Mouse (Mus musculus) stomach, adult 2 months (tissue): ENCODE data around the gene Nop16. TPM values are rescaled to one million over a fixed set of nuclear protein-coding genes. Genes with fewer than 3 reads are reported as not detected.

ENCODE experiments used
- polyA plus RNA-seq: library from polyadenylated mRNA; depleted of rRNA; stranded (reverse); fragments of >200 nt; gene quantifications from 2 replicates; pipeline ENCODE4 v1.2.3, GENCODE M21; 2012; rRNA removed

Gene Nop16
- 1.2 and 1.5 TPM in 2 replicates for polyA plus RNA-seq

DNA sequence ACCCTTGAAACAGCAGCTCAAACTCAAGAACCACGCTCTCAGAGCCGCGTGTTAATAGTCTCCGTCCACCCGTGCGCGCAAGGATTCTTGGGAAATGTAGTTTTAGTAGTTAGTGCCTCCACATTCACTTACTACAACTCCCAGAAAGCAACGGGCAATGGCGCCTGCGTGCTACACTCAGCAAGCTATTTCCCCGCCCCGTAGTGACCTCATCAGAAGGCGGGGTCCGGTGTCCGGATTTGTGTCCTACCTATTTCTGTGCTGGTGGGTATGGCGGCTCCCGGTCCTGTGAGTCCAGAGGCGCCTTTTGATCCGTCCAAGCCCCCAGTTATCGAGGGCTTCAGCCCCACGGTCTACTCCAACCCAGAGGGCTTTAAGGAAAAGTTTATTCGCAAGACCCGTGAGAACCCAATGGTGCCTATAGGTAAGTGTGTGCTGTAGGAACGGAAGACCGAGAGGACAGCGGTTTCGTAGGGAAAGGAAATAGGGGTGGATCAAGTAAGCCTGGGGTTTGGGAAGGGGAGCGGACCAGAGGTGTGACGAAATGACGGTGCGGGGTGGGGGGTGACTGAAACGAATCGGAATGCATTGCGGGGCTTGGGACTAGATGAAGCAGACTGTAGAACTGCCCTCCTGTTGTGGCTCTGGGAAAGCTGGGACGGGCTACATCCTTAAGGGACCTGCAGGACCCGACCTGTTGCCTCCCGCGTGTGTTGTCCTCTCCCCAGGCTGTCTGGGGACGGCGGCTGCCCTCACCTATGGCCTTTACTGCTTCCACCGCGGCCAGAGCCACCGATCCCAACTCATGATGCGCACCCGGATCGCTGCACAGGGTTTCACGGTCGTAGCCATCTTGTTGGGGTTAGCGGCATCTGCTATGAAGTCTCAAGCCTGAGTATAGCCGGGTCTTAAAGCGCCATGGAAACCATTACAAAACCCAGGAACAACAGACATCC is at the start of gene Nop16, which contains the start of gene Higd2a:
Nop16 (minus strand) TSS at position 95 of the 956 bp plus-strand sequence.
Higd2a (plus strand) TSS at position 212 of the 956 bp plus-strand sequence.

DNA sequence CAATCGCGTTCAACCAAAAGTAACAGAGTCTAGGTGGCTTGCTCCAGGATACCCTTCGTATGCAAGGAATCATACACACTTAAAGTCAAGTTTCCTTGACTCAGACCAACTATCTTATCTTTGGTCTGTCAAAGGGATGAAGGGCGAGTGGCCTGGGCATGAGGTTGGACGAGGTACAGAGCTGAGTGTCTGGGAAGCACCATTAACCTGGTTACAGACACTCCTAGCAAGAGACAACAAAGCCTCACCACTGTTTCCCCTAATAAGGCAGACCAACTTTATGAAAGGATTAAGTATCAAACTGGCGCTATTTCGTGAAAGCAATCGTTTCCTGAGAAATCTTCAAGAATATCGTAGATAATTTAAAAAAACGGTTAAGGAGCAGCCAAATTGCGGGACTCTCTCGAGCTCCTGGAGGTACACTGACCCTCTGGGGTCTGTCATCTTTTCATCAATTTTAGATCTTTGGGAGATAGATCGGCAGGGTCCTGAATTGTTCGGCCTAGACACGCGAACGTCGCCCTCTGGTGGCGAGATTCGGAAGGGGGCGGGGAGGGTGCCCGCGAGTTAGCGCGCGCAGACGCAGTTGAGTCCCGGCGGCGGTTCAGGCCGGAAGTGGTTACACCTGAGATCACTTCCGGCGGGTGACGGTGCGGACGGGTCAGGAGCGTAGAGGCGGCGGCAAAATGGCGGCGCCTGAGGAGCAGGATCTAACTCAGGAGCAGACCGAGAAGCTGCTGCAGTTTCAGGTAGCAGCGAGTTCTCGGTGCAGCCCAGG is 31.5 kb upstream of the Nop16 start, which contains the start of gene Faf2:
Faf2 (plus strand) TSS at position 630 of the 778 bp plus-strand sequence.

DNA sequence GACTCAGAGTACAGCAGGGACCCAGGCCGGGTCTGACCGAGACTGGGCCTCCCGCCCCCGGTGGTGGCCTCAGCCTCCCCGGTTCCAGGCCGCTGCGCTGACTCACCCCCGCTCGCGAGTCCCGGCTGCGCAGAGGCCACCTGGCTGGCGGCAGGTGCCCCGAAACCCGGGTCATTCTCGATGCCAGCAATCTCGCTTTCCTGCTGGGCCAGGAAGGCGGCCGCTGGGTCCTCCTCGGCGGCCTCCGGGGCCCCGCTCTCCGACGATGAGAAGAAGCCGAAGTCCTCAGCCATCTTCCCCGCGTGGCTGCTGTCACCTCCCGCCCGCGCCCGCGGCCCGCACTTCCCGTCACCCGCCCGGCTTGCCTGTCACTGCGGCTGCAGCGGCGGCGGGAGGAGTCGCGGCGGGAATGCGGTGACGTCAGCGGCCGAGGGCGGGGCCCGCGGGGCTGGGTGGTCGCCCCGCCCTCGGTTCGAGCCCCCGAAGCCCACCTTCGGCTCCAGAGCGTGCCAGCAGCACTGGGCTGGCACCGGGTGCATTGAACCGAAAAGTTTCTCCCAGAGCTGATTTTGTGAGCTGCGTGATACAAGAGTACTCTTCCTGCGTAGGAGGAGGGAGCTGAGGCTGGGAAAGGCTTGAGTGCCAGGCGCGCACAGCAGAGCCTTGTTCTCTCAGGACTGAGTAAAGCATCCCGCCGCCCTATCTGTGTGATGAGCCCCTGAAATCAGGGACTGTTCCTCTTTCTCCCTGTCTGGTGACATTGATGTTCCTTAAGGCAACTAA is 21.3 kb upstream of the Nop16 start, which contains the start of gene Cltb:
Cltb (minus strand) TSS at position 373 of the 783 bp plus-strand sequence.

DNA sequence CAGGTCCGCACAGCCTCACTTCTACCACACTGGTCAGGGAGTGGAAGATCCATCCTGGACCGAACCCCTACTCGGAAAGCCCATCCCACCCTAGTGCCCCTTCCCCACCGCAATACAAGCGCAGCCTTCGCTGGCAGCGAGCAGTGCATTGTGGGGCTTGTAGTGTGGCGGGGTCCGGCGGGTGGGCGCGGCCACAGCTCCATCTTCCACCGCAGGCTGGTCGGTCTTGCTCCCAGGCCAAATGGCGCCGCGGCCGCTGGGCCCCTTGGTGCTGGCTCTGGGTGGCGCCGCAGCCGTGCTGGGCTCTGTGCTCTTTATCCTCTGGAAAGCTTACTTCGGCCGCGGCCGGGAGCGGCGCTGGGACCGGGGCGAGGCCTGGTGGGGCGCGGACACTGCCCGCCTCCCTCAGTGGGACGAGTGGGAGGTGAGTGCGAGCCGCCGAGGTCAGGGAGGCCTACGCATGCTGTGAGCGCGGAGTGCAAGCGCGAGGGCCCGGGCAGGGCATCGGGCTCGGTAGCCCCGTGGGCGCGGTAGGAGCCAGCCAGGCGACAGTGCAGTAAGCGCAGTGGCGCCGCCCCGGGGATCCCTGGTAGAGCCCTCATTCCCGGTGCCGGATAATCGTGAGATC is 14.9 kb downstream of the Nop16 start, which contains the start of gene Arl10:
Arl10 (plus strand) TSS at position 162 of the 628 bp plus-strand sequence.

DNA sequence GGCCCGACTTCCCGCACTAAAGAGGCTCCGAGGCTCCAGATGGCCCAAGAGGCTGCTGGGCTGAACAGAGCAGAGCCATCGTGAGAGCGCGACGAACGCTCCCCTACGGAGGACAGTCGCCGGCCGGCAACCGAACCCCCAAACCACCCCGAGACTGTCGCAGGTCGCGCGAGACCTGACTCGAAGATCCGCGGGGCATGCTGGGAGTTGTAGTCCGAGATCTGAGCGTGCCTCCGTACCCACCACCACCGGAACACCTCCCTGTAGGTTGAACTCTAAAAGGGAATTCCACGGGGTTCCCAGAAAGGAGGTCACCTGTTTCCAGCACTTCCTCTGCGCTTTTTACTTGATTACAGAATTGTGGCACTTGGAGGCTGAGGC is 24.7 kb downstream of the Nop16 start, which contains the start of gene 4833439L19Rik:
4833439L19Rik (minus strand) TSS at position 235 of the 381 bp plus-strand sequence.

Other genes with a start within 250 kb of the Nop16 start
- gene Cplx2, start 218.7 kb downstream of the Nop16 start, polyA plus RNA-seq = 2.7 and 4.0 TPM in 2 replicates
- 8.9 and 16.7 TPM in 2 replicates for gene Thoc3, start 121.2 kb downstream of the Nop16 start, polyA plus RNA-seq
- 3.4 and 5.5 TPM in 2 replicates for gene Simc1, start 86.3 kb downstream of the Nop16 start, polyA plus RNA-seq
- gene 4833439L19Rik, start 24.7 kb downstream of the Nop16 start, polyA plus RNA-seq = 45.2 and 45.4 TPM in 2 replicates
- gene Arl10, start 15.1 kb downstream of the Nop16 start, polyA plus RNA-seq = 6.0 and 9.4 TPM in 2 replicates
- 103 and 105 TPM in 2 replicates for gene Higd2a, start 117 bp upstream of the Nop16 start, polyA plus RNA-seq
- 76.8 and 94.8 TPM in 2 replicates for gene Cltb, start 21.3 kb upstream of the Nop16 start, polyA plus RNA-seq
- 6.0 and 8.2 TPM in 2 replicates for gene Faf2, start 31.7 kb upstream of the Nop16 start, polyA plus RNA-seq
- gene Rnf44, start 103.8 kb upstream of the Nop16 start, polyA plus RNA-seq = 121 and 131 TPM in 2 replicates
- 1.3 TPM in 2 replicates for gene Cdhr2, start 111.4 kb upstream of the Nop16 start, polyA plus RNA-seq
- gene Gprin1, start 159.8 kb upstream of the Nop16 start, polyA plus RNA-seq = 0.17 and 0.40 TPM in 2 replicates
- 1.0 and 1.6 TPM in 2 replicates for gene Sncb, start 176.5 kb upstream of the Nop16 start, polyA plus RNA-seq
- not detected in 2 replicates for gene Eif4e1b, start 193.9 kb upstream of the Nop16 start, polyA plus RNA-seq
- 7.5 and 9.4 TPM in 2 replicates for gene Tspan17, start 199.3 kb upstream of the Nop16 start, polyA plus RNA-seq